Mouse (Mus musculus) lung, postnatal 0 days (tissue): ENCODE data around the gene Slc1a7.

Experiments used
- CTCF ChIP-seq: IDR thresholded peaks from 2 replicates; pipeline ENCODE4 v1.5.1; 2016; ENCODE audit warnings: antibody characterized with exemption, mild to moderate bottlenecking
- EP300 ChIP-seq: IDR thresholded peaks from 2 replicates; pipeline ENCODE4 v1.6.1; 2016; ENCODE audit warnings: antibody characterized with exemption, mild to moderate bottlenecking, control low read depth

GRCm38 (mm10) chr4:108032352-108032849 is 64.3 kb downstream of the Slc1a7 start:
- TF ChIP-seq CTCF (no peak), EP300 (no peak)
